Mouse (Mus musculus) liver, embryonic 14.5 days (tissue): Measurements from ENCODE around the gene Dram1. TPM values are rescaled to one million over a fixed set of nuclear protein-coding genes. Genes with fewer than 3 reads are reported as not detected.

ENCODE experiments used
- ATAC-seq: fragments of 200-750 bp; cut with Nextera tagmentation; 2 replicates; pipeline ENCODE4 v1.8.0; 2017; ENCODE audit warnings: moderate number of reproducible peaks, mild to moderate bottlenecking, moderate library complexity; ENCODE audit not compliant: insufficient read depth
- DNase-seq, 3 experiments: peaks; one replicate each; pipeline ENCODE4 v3.0.0-alpha.2; 2012 to 2013; ENCODE audit warnings: low read depth in 3 of 3, low spot score in 3 of 3
- H3K27ac ChIP-seq: fragments of 300-500 bp; sonication (generic); 2 replicates; pipeline ENCODE4 v1.5.1; 2014; ENCODE audit warnings: moderate library complexity, mild to moderate bottlenecking, control low read depth, inconsistent platforms
- H3K27me3 ChIP-seq: fragments of 300-500 bp; sonication (generic); 2 replicates; pipeline ENCODE4 v1.6.1; 2014; ENCODE audit warnings: mild to moderate bottlenecking, low read length, moderate library complexity; ENCODE audit not compliant: control insufficient read depth, insufficient read depth
- H3K36me3 ChIP-seq: fragments of 300-500 bp; sonication (generic); replicated peaks from 2 replicates; pipeline ENCODE4 v1.6.1; 2014; ENCODE audit warnings: low read depth; ENCODE audit not compliant: control insufficient read depth, insufficient read depth
- H3K4me1 ChIP-seq, 2 experiments: fragments of 200-500 bp in 1 of 2; fragments of 300-500 bp in 1 of 2; sonication (generic) in 1 of 2; replicated peaks; 2 replicates each; pipeline ENCODE4 v1.6.1; 2012 to 2014; ENCODE audit warnings: antibody characterized with exemption in 1 of 2, inconsistent platforms in 1 of 2, low read length in 1 of 2; ENCODE audit not compliant: control insufficient read depth in 2 of 2, insufficient read depth in 2 of 2
- H3K4me2 ChIP-seq: fragments of 300-500 bp; sonication (generic); 2 replicates; pipeline ENCODE4 v1.6.1; 2014; ENCODE audit warnings: low read depth, mild to moderate bottlenecking, control low read depth, moderate library complexity
- H3K4me3 ChIP-seq, 2 experiments: fragments of 200-500 bp in 1 of 2; fragments of 300-500 bp in 1 of 2; sonication (generic) in 1 of 2; 2 replicates each; pipeline ENCODE4 v1.5.1; 2012 to 2014; ENCODE audit warnings: low read depth in 2 of 2, low read length in 2 of 2, mild to moderate bottlenecking in 2 of 2, control low read depth in 1 of 2, inconsistent platforms in 1 of 2, moderate library complexity in 1 of 2; ENCODE audit not compliant: insufficient read depth in 1 of 2
- H3K9ac ChIP-seq: fragments of 300-500 bp; sonication (generic); replicated peaks from 2 replicates; pipeline ENCODE4 v1.6.1; 2014; ENCODE audit warnings: mild to moderate bottlenecking, control low read depth, moderate library complexity
- H3K9me3 ChIP-seq: fragments of 300-500 bp; sonication (generic); 2 replicates; pipeline ENCODE4 v1.6.1; 2016; ENCODE audit warnings: low read length, mixed read lengths; ENCODE audit not compliant: control insufficient read depth
- CTCF ChIP-seq: IDR thresholded peaks from 2 replicates; pipeline ENCODE4 v1.5.1; 2016; ENCODE audit warnings: antibody characterized with exemption, low read depth, control low read depth
- EP300 ChIP-seq: IDR thresholded peaks from 2 replicates; pipeline ENCODE4 v1.6.1; 2016; ENCODE audit warnings: antibody characterized with exemption, low read depth
- WGBS: fragments of 180-500 bp; shearing (Covaris S2); extraction: QIAGEN DNeasy Blood & Tissue Kit; methylation state at CpG from one replicate; pipeline ENCODE4 v1.1.7; 2014; ENCODE audit not compliant: insufficient replicate concordance; 5-methylcytosine and 5-hydroxymethylcytosine counted together
- polyA plus RNA-seq, 2 experiments: library from polyadenylated mRNA; depleted of rRNA in 1 of 2; stranded (reverse) in 1 of 2; unstranded in 1 of 2; fragments of >200 nt; fragmentation: Nextera tagmentation in 1 of 2; extraction: Ambion mirVana in 1 of 2; gene quantifications; 2 replicates each; pipeline versions ENCODE4 v1.2.1 to v1.2.3; 2012 to 2014

Dram1 gene
- polyA plus RNA-seq, 2 experiments: 1.2 to 1.5 TPM

- Histone ChIP-seq H3K27ac (no peak overlapping the region), H3K27me3 (no peaks in the 10 kb centered on the region), H3K9me3 (no peaks in the 10 kb centered on the region), H3K4me3 (no peak overlapping the region), H3K4me2 (no peak overlapping the region), H3K9ac (no peak overlapping the region), H3K36me3 (no peaks in the 10 kb centered on the region), H3K4me1 (no peaks in the 10 kb centered on the region)
- no peak for DNase-seq
- 61% methylated on average over 4 of the region's 4 CpGs for WGBS
- ATAC-seq: no peak
- TF ChIP-seq CTCF (no peak), EP300 (no peak)
These were observed 94.4 kb downstream of the Dram1 start for GRCm38 (mm10) chr10:88284343-88284990.

DNA sequence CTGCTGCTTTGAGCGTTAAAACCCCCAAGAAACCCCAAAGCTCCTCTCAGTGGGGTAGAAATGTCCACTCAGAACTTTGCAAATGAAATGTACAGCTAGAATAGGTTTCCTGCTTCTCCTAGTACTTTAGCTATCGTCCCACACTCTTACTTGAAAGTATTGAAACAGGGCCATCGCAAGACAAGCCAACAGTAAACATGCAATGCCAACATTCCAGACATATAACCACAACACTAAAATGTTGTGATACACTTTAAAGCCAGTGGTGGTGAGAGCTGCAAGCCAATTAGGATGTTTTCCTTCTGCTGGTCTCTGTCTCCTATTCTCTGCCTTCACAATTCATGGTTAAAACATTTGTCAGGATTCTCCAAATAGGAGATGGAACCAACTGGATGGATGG is 97.2 kb downstream of the Dram1 start:
- no peak for TF ChIP-seq EP300
- no peak for TF ChIP-seq CTCF
- no peak overlapping the region for H3K4me3 ChIP-seq
- DNase-seq: no peak
- no peak overlapping the region for H3K9ac ChIP-seq
- no peak for ATAC-seq
- 61% methylated on average over 3 of the region's 3 CpGs for WGBS
- no peaks in the 10 kb centered on the region for H3K4me1 ChIP-seq
- H3K27ac ChIP-seq: no peak overlapping the region
- no peak overlapping the region for H3K4me2 ChIP-seq
- H3K36me3 ChIP-seq: no peaks in the 10 kb centered on the region
- H3K9me3 ChIP-seq: no peaks in the 10 kb centered on the region
- no peaks in the 10 kb centered on the region for H3K27me3 ChIP-seq

GRCm38 (mm10) chr10:88274045-88274444 is 104.8 kb downstream of the Dram1 start:
- H3K27ac ChIP-seq: no peak overlapping the region
- H3K4me2 ChIP-seq: no peak overlapping the region
- TF ChIP-seq CTCF (no peak), EP300 (no peak)
- no peak overlapping the region for H3K4me3 ChIP-seq
- DNase-seq (no peak), ATAC-seq (no peak)
- H3K36me3 ChIP-seq: no peaks in the 10 kb centered on the region
- WGBS: 55% methylated on average over 5 of the region's 5 CpGs
- H3K9ac ChIP-seq: no peak overlapping the region
- no peaks in the 10 kb centered on the region for H3K4me1 ChIP-seq
- no peaks in the 10 kb centered on the region for H3K9me3 ChIP-seq
- H3K27me3 ChIP-seq: no peaks in the 10 kb centered on the region

Other genes starting within 250 kb of the Dram1 start
- gene Parpbp, start 232.1 kb downstream of the Dram1 start, polyA plus RNA-seq (2012; rRNA removed): 4.7 and 8.8 TPM in 2 replicates
- 13.4 and 13.7 TPM in 2 replicates for gene Parpbp, start 232.1 kb downstream of the Dram1 start, polyA plus RNA-seq (2014; fragmentation: Nextera tagmentation; extraction: Ambion mirVana)
- 16.0 and 21.7 TPM in 2 replicates for gene Nup37, start 232.1 kb downstream of the Dram1 start, polyA plus RNA-seq (2012; rRNA removed)
- 38.8 and 41.8 TPM in 2 replicates for gene Nup37, start 232.1 kb downstream of the Dram1 start, polyA plus RNA-seq (2014; fragmentation: Nextera tagmentation; extraction: Ambion mirVana)
- gene Washc3, start 178.0 kb downstream of the Dram1 start, polyA plus RNA-seq (2012; rRNA removed): 9.7 and 12.4 TPM in 2 replicates
- gene Washc3, start 178.0 kb downstream of the Dram1 start, polyA plus RNA-seq (2014; fragmentation: Nextera tagmentation; extraction: Ambion mirVana): 29.6 and 30.5 TPM in 2 replicates
- gene Gnptab, start 52 bp upstream of the Dram1 start, polyA plus RNA-seq (2012; rRNA removed): 3.7 and 4.9 TPM in 2 replicates
- 2.3 and 2.9 TPM in 2 replicates for gene Gnptab, start 52 bp upstream of the Dram1 start, polyA plus RNA-seq (2014; fragmentation: Nextera tagmentation; extraction: Ambion mirVana)
- 0.02 TPM in 1 of 2 replicates, not detected in the other for gene Sycp3, start 80.5 kb upstream of the Dram1 start, polyA plus RNA-seq (2012; rRNA removed)
- gene Sycp3, start 80.5 kb upstream of the Dram1 start, polyA plus RNA-seq (2014; fragmentation: Nextera tagmentation; extraction: Ambion mirVana): 0.18 TPM in 1 of 2 replicates, not detected in the other
- gene Chpt1, start 125.0 kb upstream of the Dram1 start, polyA plus RNA-seq (2012; rRNA removed): 0.74 and 1.0 TPM in 2 replicates
- 3.4 and 3.9 TPM in 2 replicates for gene Chpt1, start 125.0 kb upstream of the Dram1 start, polyA plus RNA-seq (2014; fragmentation: Nextera tagmentation; extraction: Ambion mirVana)
- gene Mybpc1, start 226.1 kb upstream of the Dram1 start, polyA plus RNA-seq (2012; rRNA removed): 0.10 and 0.21 TPM in 2 replicates
- not detected in 2 replicates for gene Mybpc1, start 226.1 kb upstream of the Dram1 start, polyA plus RNA-seq (2014; fragmentation: Nextera tagmentation; extraction: Ambion mirVana)